Mouse (Mus musculus) spleen, adult 2 months (tissue): ENCODE data around the gene Ephb4. TPM values are rescaled to one million over a fixed set of nuclear protein-coding genes. Genes with fewer than 3 reads are reported as not detected.

Source experiments
- DNase-seq, 2 experiments: peaks; one replicate each; pipeline versions ENCODE4 v3.0.0 to v3.0.0-alpha.2; 2012 to 2021; ENCODE audit warnings: low spot score in 2 of 2, low read depth in 1 of 2
- H3K27ac ChIP-seq: fragments of 200-500 bp; 2 replicates; pipeline ENCODE4 v1.5.1; 2012; ENCODE audit warnings: low read length, inconsistent platforms; ENCODE audit not compliant: insufficient read depth
- H3K27me3 ChIP-seq: fragments of 200-500 bp; 2 replicates; pipeline ENCODE4 v1.6.1; 2012; ENCODE audit warnings: mild to moderate bottlenecking, moderate library complexity, low read length, inconsistent platforms; ENCODE audit not compliant: control insufficient read depth, insufficient read depth
- H3K36me3 ChIP-seq: fragments of 200-500 bp; 2 replicates; pipeline ENCODE4 v1.6.1; 2012; ENCODE audit warnings: mild to moderate bottlenecking, low read length, inconsistent platforms; ENCODE audit not compliant: control insufficient read depth, insufficient read depth
- H3K4me1 ChIP-seq: fragments of 200-500 bp; 2 replicates; pipeline ENCODE4 v1.6.1; 2011; ENCODE audit warnings: inconsistent platforms; ENCODE audit not compliant: control insufficient read depth, insufficient read depth, insufficient read length
- H3K4me3 ChIP-seq: fragments of 200-500 bp; 2 replicates; pipeline ENCODE4 v1.5.1; 2011; ENCODE audit warnings: mild to moderate bottlenecking, inconsistent platforms; ENCODE audit not compliant: insufficient read depth, insufficient read length; ENCODE audit errors: extremely low read depth
- CTCF ChIP-seq: fragments of 200-500 bp; IDR thresholded peaks from 2 replicates; pipeline ENCODE4 v1.5.1; 2011; ENCODE audit warnings: mild to moderate bottlenecking, inconsistent platforms; ENCODE audit not compliant: insufficient read depth, insufficient read length, insufficient replicate concordance; ENCODE audit errors: extremely low read depth
- POLR2A ChIP-seq: fragments of 200-500 bp; IDR thresholded peaks from 2 replicates; pipeline ENCODE4 v1.6.1; 2011; ENCODE audit warnings: low read depth, low read length, inconsistent platforms
- WGBS: fragments of 180-500 bp; shearing (Covaris S2); methylation state at CpG from one replicate; pipeline ENCODE4 v1.1.7; 2018; 5-methylcytosine and 5-hydroxymethylcytosine counted together
- polyA plus RNA-seq: library from polyadenylated mRNA; depleted of rRNA; stranded (reverse); fragments of >200 nt; gene quantifications from 2 replicates; pipeline ENCODE4 v1.2.3, GENCODE M21; 2012

The Ephb4 gene
- polyA plus RNA-seq, 1 experiment = 13.5 TPM

DNA sequence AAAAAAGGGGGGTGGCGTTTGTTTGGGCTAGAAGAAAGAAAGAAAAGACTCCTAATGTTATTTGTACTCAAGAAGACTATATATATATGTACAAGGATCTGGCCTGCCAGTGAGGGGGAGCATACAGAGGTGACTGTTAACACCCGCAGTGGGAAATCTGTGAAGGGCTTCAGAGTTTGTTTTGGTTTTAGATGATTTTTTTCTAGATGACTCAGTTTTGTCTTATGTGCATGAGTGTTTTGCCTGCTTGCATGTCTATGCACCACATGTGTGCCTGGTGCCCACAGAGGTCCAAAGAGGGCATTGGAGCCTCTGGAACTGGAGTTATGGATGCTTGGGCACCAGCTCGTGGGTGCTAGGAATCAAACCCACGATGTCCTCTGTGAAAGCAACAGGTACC, 2.9 kb upstream of the Ephb4 start:
- peaks cover 2% of the 10 kb centered on the region for H3K4me1 ChIP-seq
- H3K27ac ChIP-seq = no peak overlapping the region
- H3K36me3 ChIP-seq = no peaks in the 10 kb centered on the region
- no peak for DNase-seq
- no peak overlapping the region for H3K4me3 ChIP-seq
- 87% methylated on average over 4 of the region's 4 CpGs for WGBS
- TF ChIP-seq CTCF (no peak), POLR2A (no peak)
- H3K27me3 ChIP-seq = peaks cover 9% of the 10 kb centered on the region

DNA sequence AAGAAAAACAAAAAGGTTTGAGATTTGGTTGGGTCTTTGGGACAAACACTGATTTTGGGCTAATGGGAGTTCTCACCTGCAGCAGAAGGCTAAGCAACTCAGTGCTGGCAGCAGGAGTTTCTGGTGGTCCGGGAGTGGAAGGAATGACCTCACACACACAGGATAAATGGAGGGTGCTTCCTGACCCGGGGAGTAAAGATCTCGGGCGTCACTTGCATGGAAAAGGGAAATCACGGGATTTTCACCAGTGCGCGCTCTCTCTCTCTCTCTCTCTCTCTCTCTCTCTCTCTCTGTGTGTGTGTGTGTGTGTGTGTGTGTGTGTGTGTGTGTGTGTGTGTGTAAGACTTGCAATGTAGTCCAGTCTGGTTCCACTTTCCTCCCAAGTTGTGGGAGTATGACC, 2.1 kb upstream of the Ephb4 start:
- Histone ChIP-seq H3K27me3 (peaks cover 9% of the 10 kb centered on the region), H3K4me3 (no peak overlapping the region), H3K36me3 (no peaks in the 10 kb centered on the region), H3K4me1 (peaks cover 2% of the 10 kb centered on the region), H3K27ac (peak overlapping the region; percentile 25)
- no peak for TF ChIP-seq CTCF
- TF ChIP-seq POLR2A = no peak
- whole genome bisulfite sequencing = 66% methylated on average over 7 of the region's 7 CpGs
- no peak for DNase-seq

DNA sequence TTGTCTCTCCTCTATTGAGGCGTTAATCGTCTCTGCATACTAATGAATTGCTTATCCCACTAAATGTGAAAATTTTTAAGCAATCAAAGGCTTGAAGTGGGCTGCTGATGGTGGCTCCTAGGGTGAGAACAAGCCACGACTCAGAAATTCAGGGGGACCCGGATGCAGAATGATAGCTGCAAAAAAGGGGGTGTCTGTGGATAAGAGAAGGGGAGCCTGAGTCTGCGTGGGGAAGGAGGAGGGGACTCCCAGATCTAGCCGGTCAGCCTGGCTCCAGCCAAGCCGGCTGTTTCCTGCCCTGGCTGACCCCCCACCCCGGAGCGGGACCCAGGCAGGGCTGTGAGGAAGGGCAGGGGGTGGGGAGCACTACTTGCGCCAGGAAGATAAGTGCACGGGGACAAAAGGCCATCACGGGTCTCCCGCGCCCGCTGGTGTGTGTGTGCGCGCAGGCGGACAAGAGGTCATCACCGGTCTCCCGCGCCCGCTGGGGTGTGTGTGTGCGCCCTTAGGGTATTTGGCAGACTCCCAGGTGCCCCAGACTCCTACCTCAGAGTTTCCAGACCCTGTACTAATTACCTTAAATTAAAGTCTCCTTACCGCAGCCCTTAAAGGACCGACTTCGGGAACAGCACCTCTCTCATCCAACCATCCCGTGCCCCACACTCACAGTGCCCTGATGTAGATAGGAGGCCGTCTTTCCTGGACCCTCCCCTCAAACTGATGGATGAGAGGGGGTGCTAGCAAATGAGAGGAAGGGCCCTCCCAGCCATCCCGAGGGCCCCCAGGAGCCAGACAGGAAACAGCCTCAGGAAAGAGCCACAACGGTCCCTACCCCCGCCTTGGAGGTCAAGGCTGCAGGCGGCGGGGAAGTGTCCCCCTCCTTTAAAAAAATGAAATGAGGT, 1.2 kb upstream of the Ephb4 start:
- TF ChIP-seq CTCF = no peak
- no peak for TF ChIP-seq POLR2A
- WGBS = 7% methylated on average over 33 of the region's 33 CpGs
- Histone ChIP-seq H3K4me1 (peaks cover 2% of the 10 kb centered on the region), H3K36me3 (no peaks in the 10 kb centered on the region), H3K4me3 (no peak overlapping the region), H3K27ac (peak overlapping the region; percentile 59), H3K27me3 (peaks cover 9% of the 10 kb centered on the region)
- no peak for DNase-seq

DNA sequence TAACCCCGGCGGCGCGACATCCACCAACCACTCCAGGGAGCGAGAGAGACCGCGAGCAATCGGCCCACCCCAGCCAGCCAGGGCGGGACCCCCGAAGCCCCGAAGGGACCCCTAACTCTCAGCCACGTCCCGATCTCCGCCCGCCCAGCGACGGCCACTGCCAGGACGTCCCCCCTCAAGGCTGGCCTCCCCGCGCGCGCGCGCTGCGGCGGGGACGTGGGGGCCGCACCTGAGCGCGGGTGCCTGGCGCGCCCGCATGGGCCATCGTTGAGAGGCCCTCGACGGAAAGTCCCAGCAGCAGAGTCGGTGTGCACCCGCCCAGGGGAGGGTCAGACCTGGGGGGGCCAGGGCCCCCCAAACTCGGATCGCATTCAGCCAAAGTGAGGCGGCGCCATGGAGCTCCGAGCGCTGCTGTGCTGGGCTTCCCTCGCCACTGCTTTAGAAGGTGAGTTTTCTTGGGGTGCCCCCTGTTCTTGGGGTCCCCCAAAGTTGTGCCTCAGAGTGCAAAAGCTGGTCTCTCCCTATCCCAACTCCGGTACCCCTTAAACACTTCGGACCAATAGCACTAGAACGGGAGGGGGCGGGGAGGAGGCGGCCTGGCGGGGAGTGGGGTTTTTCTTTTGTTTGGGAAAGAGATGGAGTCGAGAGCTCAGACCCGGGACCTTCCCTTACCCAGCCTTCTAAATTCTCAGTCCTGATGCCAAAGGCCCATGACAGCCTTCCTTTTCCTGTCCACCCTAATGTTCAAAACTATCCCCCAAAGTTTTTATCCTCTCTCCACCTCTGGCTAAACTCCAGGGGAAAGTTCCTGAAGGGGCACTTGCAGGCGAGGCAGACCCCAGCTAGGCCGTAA, 522 bp downstream of the Ephb4 start:
- WGBS = 9% methylated on average over 46 of the region's 55 CpGs
- Histone ChIP-seq H3K4me1 (peaks cover under 1% of the 10 kb centered on the region), H3K27me3 (peaks cover 9% of the 10 kb centered on the region), H3K4me3 (peak overlapping the region; percentile 42), H3K27ac (peak overlapping the region; percentile 79), H3K36me3 (no peaks in the 10 kb centered on the region)
- DNase-seq = no peak
- TF ChIP-seq CTCF = no peak
- TF ChIP-seq POLR2A = no peak

DNA sequence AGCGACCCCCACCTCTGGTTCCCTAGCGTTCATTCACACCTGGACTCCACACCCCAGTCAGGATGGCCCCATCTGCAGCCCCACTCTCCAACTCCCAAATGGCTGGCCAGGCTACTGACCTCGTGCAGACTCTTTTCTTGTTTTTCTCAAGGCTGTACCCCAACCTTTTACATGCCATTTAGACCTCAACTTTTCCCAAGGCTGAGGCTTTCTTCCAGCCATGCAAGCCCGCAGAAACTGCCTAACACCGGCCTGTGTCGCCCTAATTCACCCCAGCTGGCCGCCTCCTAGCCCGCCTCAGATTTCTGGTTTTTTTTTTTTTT, 1.1 kb downstream of the Ephb4 start:
- H3K27ac ChIP-seq = 0 out of 2 replicates have a peak overlapping the region, but pooled peaks have one; percentile 20
- H3K4me1 ChIP-seq = no peaks in the 10 kb centered on the region; the same call in 1 of the 2 replicates
- DNase-seq = no peak
- peak overlapping the region; percentile 35 for H3K4me3 ChIP-seq
- peaks cover 9% of the 10 kb centered on the region for H3K27me3 ChIP-seq
- no peaks in the 10 kb centered on the region for H3K36me3 ChIP-seq
- TF ChIP-seq CTCF (no peak), POLR2A (no peak)
- WGBS = 53% methylated on average over 8 of the region's 8 CpGs

DNA sequence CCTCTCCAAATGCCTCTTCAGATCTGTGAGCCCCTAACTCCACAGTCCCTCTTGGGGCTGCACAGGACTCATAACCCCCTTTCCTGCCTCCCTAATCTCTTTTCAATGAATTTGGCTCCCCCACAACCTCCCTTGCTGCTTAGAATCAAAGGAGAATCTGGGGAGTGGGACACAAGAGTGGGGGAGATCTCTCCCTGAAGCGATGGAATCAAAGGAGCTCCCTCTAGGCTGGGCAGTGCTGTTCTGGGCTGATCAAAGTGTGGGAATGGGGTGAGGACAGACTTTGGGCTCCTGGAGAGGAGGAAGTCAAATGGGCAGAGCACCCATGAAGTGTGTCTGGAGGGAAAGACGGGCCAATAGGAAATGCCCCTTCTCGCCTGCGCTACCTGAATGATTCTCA, 1.5 kb downstream of the Ephb4 start:
- Histone ChIP-seq H3K4me1 (no peaks in the 10 kb centered on the region; the same call in 1 of the 2 replicates), H3K27ac (peak overlapping the region; percentile 20; the same call in 1 of the 2 replicates)

More for the DNA sequence above, 1.5 kb downstream of the Ephb4 start:
- Histone ChIP-seq H3K36me3 (no peaks in the 10 kb centered on the region), H3K4me3 (peak overlapping the region; percentile 35; the same call in 1 of the 2 replicates), H3K27me3 (peaks cover 9% of the 10 kb centered on the region)
- TF ChIP-seq POLR2A (no peak), CTCF (no peak)
- no peak for DNase-seq
- 77% methylated on average over 4 of the region's 4 CpGs for WGBS
